Mouse (Mus musculus) midbrain, embryonic 14.5 days (tissue): ENCODE measurements around the gene Tfip11. TPM values are rescaled to one million over a fixed set of nuclear protein-coding genes. Genes with fewer than 3 reads are reported as not detected.

Source experiments
- ATAC-seq: fragments of 200-750 bp; cut with Nextera tagmentation; 2 replicates; pipeline ENCODE4 v1.8.0; 2017; ENCODE audit warnings: moderate number of reproducible peaks, moderate library complexity; ENCODE audit not compliant: low FRiP score, low TSS enrichment
- DNase-seq: peaks from one replicate; pipeline ENCODE4 v3.0.0-alpha.2; 2015
- H3K27ac ChIP-seq: fragments of 300-500 bp; sonication (generic); replicated peaks from 2 replicates; pipeline ENCODE4 v1.5.1; 2014; ENCODE audit warnings: mild to moderate bottlenecking, low read depth, low read length, moderate library complexity
- H3K27me3 ChIP-seq: fragments of 300-500 bp; sonication (generic); 2 replicates; pipeline ENCODE4 v1.6.1; 2014; ENCODE audit warnings: low read length, control low read depth, mixed read lengths; ENCODE audit not compliant: control insufficient read depth, insufficient read depth
- H3K36me3 ChIP-seq: fragments of 300-500 bp; sonication (generic); 2 replicates; pipeline ENCODE4 v1.6.1; 2014; ENCODE audit warnings: low read length, control low read depth; ENCODE audit not compliant: control insufficient read depth, insufficient read depth
- H3K4me1 ChIP-seq: fragments of 300-500 bp; sonication (generic); 2 replicates; pipeline ENCODE4 v1.6.1; 2014; ENCODE audit warnings: mild to moderate bottlenecking, antibody characterized with exemption, low read length, control low read depth; ENCODE audit not compliant: control insufficient read depth, insufficient read depth
- H3K4me2 ChIP-seq: fragments of 300-500 bp; sonication (generic); 2 replicates; pipeline ENCODE4 v1.6.1; 2014; ENCODE audit warnings: mild to moderate bottlenecking, low read length, moderate library complexity
- H3K4me3 ChIP-seq: fragments of 300-500 bp; sonication (generic); replicated peaks from 2 replicates; pipeline ENCODE4 v1.5.1; 2014; ENCODE audit warnings: low read depth, low read length
- H3K9ac ChIP-seq: fragments of 300-500 bp; sonication (generic); replicated peaks from 2 replicates; pipeline ENCODE4 v1.6.1; 2014; ENCODE audit warnings: mild to moderate bottlenecking, low read length, moderate library complexity
- H3K9me3 ChIP-seq: fragments of 300-500 bp; sonication (generic); 2 replicates; pipeline ENCODE4 v1.6.1; 2016; ENCODE audit warnings: low read length, control low read depth, mixed read lengths; ENCODE audit not compliant: control insufficient read depth
- WGBS: fragments of 180-500 bp; shearing (Covaris S2); extraction: QIAGEN DNeasy Blood & Tissue Kit; methylation state at CpG from one replicate; pipeline ENCODE4 v1.1.7; 2014; 5-methylcytosine and 5-hydroxymethylcytosine counted together
- polyA plus RNA-seq: library from polyadenylated mRNA; unstranded; fragments of >200 nt; fragmentation: Nextera tagmentation; extraction: Ambion mirVana; gene quantifications from 2 replicates; pipeline ENCODE4 v1.2.1, GENCODE M21; 2014

Gene Tfip11
- polyA plus RNA-seq, 1 experiment from 2014 or later, result 29.1 TPM

DNA sequence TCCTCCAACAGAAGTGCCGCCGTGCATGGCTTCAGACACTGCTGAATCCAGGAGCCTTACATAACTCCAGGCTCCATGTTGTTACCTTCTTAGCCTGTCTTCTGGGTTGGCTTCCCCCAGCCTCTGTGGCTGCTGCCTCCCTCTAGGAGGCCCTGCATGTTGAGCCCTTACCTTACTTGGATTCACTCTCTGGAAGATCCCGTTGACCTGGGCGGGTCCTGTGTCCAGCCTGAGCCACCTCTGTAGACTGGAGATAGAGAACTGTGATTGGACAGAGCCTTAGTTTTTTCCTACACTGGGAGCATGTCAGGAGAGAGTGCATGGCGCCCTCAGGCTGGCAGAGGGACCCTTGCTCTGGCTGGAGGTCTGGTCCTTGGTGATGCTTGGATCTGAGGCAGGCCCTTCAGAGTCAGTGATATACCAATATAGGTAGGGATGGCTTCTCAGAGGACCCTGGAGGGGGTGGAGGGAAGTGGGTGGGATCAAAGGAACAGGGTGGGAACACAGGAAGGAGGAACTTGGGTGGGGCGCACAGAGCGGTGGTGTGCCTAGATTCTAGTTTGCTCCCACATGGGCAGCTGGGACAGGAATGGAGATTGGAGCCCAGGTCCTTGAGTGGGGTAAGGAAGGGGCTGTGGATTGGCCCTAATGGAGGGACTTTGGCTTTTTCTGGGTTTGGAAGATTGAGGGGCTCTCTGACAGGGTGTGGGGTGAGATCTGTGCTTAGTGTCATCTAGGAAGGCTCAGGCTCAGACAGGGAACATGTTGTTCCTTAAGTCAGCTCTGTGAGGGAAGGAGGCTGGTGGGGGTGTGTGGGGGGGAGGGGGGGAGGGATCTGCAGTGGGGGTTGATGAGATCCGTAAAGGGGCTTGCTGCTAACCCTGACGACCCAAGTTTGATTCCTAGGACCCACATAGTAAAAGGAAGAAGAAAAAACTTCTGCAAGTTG is 37.7 kb upstream of the Tfip11 start:
- no peak overlapping the region for H3K9ac ChIP-seq
- no peaks in the 10 kb centered on the region for H3K27me3 ChIP-seq
- no peak overlapping the region for H3K27ac ChIP-seq
- no peaks in the 10 kb centered on the region for H3K9me3 ChIP-seq
- H3K36me3 ChIP-seq, result no peaks in the 10 kb centered on the region
- 87% methylated on average over 9 of the region's 9 CpGs for WGBS
- no peak overlapping the region for H3K4me3 ChIP-seq
- no peaks in the 10 kb centered on the region for H3K4me1 ChIP-seq
- ATAC-seq (no peak), DNase-seq (no peak)
- H3K4me2 ChIP-seq, result no peak overlapping the region

GRCm38 (mm10) chr5:112289236-112289635 is 36.9 kb upstream of the Tfip11 start:
- no peaks in the 10 kb centered on the region for H3K36me3 ChIP-seq
- 81% methylated on average over 8 of the region's 8 CpGs for WGBS
- no peak overlapping the region for H3K4me2 ChIP-seq
- no peak for DNase-seq
- no peaks in the 10 kb centered on the region for H3K4me1 ChIP-seq
- no peak overlapping the region for H3K27ac ChIP-seq
- H3K27me3 ChIP-seq, result no peaks in the 10 kb centered on the region
- no peaks in the 10 kb centered on the region for H3K9me3 ChIP-seq
- no peak overlapping the region for H3K9ac ChIP-seq
- no peak overlapping the region for H3K4me3 ChIP-seq
- ATAC-seq, result no peak

DNA sequence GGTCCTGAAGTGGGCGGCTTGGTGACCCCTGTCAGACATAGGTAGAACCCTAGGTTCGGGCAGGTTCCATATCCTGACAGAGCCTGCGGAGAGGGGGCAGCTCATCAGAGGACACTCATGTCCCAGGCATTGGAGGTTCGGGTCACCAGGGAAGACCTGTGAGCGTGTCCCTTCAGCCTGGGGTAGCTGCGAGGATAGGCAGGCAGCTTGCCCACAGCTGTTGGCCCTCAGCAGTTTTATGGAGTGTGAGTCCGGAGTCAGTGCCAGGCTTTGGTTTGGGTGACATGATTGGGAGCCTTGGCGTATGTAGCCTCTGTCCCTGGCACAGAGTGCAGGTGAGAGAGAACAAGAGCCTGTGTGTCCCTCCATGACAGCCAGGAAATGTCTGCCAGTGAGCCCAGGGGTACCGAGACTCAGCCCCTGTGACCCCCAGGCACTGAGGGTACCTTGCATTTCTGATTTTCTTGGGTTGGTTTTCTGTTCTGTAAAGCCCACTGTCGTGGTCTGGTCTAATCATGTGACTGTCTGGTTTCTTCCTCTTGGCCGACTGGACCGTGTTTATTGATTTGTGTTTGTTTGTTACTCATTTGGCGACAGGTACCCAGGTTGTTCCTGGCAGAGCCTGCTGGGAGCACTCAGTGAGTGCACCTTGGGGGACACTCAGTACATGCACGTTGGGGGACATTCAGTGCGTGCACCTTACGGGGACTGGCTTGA is 36.2 kb upstream of the Tfip11 start:
- no peak overlapping the region for H3K27ac ChIP-seq
- WGBS, result 89% methylated on average over 16 of the region's 16 CpGs
- H3K9ac ChIP-seq, result no peak overlapping the region
- H3K4me2 ChIP-seq, result no peak overlapping the region
- ATAC-seq, result no peak
- DNase-seq, result no peak
- H3K4me3 ChIP-seq, result no peak overlapping the region
- H3K9me3 ChIP-seq, result no peaks in the 10 kb centered on the region
- H3K4me1 ChIP-seq, result peaks cover 5% of the 10 kb centered on the region
- H3K27me3 ChIP-seq, result no peaks in the 10 kb centered on the region
- H3K36me3 ChIP-seq, result no peaks in the 10 kb centered on the region

DNA sequence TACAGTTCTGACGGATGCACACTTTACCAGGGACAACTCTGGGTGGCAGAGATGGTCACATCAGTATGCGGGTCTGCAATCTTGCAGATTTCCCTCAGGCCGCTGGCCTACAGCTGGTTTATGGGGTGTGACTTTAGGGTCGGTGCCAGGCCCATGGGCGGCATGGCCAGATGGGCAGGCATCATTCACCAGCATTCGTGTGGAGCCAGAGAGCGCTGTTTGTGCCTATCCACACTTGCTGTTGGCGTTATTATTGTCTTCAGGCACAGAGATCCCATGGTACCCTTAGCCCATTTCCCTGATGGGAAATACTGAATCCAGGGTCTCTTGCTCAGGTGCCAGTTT is 35.6 kb upstream of the Tfip11 start:
- ATAC-seq (no peak), DNase-seq (no peak)
- no peak overlapping the region for H3K27ac ChIP-seq
- H3K4me3 ChIP-seq, result no peak overlapping the region
- H3K27me3 ChIP-seq, result no peaks in the 10 kb centered on the region
- H3K4me1 ChIP-seq, result peaks cover 7% of the 10 kb centered on the region
- no peak overlapping the region for H3K4me2 ChIP-seq
- H3K9ac ChIP-seq, result no peak overlapping the region
- no peaks in the 10 kb centered on the region for H3K36me3 ChIP-seq
- no peaks in the 10 kb centered on the region for H3K9me3 ChIP-seq
- 92% methylated on average over 8 of the region's 8 CpGs for WGBS

DNA sequence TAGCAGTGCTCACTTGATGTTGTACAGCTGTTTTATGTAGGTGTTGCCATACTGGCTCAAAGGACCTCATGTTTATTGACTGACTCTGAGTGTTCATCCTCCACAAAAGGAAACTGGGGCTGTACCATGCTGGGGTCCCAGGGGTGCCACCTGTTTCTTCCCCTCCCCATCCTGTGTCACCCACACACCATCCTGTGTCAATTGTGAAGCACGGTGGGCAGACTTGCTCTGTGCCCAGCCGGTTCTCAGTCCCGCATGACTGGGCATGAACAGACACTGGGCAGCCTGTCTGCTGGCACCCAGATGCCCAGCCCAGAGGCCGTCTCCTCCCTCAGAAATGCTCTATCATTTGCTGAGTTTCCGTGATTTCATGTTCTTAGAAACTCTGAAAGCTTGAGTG is 34.3 kb upstream of the Tfip11 start:
- H3K27ac ChIP-seq, result no peak overlapping the region
- H3K9me3 ChIP-seq, result no peaks in the 10 kb centered on the region
- DNase-seq, result no peak
- H3K27me3 ChIP-seq, result no peaks in the 10 kb centered on the region
- WGBS, result 70% methylated on average over 5 of the region's 5 CpGs
- H3K4me1 ChIP-seq, result peaks cover 7% of the 10 kb centered on the region
- H3K36me3 ChIP-seq, result no peaks in the 10 kb centered on the region
- no peak overlapping the region for H3K4me2 ChIP-seq
- no peak overlapping the region for H3K4me3 ChIP-seq
- no peak overlapping the region for H3K9ac ChIP-seq
- ATAC-seq, result no peak

DNA sequence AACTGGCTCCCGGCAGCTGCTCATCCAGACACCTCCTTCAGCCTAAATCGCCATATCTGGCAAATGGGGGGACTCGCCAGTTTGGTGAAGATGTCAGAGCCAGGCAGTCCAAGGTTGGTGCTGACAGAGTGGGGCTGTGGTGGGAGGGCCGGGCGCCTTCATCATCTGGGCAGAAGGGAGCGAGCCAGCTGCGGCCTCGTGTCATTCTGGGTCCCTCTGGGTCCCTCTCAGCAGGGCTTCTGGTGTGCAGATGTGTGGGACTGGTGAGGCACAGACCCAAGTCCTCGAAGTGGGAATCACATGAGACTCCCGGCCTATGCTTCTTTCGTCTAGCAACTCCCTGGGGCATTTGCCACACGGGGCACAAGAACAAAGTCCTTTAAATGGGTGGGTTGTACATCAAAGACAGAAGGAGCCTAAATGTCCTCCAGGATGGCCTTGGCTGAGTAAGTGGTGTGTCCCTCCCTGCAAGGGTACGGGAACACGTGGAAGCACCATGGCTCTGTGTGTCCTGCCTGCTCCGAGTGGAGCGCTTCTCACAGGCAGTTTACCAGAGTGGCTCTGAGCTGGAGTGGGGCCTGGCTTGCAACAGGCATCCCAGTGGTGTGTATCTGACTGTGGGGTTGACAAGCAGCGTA is 33.7 kb upstream of the Tfip11 start:
- DNase-seq (no peak), ATAC-seq (no peak)
- Histone ChIP-seq H3K9me3 (no peaks in the 10 kb centered on the region), H3K4me1 (peaks cover 7% of the 10 kb centered on the region), H3K27me3 (no peaks in the 10 kb centered on the region), H3K27ac (no peak overlapping the region), H3K36me3 (no peaks in the 10 kb centered on the region), H3K9ac (no peak overlapping the region), H3K4me2 (no peak overlapping the region), H3K4me3 (no peak overlapping the region)
- 82% methylated on average over 17 of the region's 17 CpGs for WGBS

- no peak for DNase-seq
- peaks cover 7% of the 10 kb centered on the region for H3K4me1 ChIP-seq
- no peak for ATAC-seq
- H3K4me3 ChIP-seq, result no peak overlapping the region
- 91% methylated on average over 2 of the region's 2 CpGs for WGBS
- no peaks in the 10 kb centered on the region for H3K9me3 ChIP-seq
- H3K36me3 ChIP-seq, result no peaks in the 10 kb centered on the region
- no peak overlapping the region for H3K27ac ChIP-seq
- H3K4me2 ChIP-seq, result no peak overlapping the region
- no peak overlapping the region for H3K9ac ChIP-seq
- no peaks in the 10 kb centered on the region for H3K27me3 ChIP-seq
Observed at GRCm38 (mm10) chr5:112293800-112294199, 32.4 kb upstream of the Tfip11 start.

GRCm38 (mm10) chr5:112294696-112295095 is 31.5 kb upstream of the Tfip11 start:
- Histone ChIP-seq H3K4me3 (no peak overlapping the region), H3K9ac (no peak overlapping the region), H3K4me2 (no peak overlapping the region), H3K36me3 (no peaks in the 10 kb centered on the region), H3K4me1 (peaks cover 7% of the 10 kb centered on the region), H3K27ac (no peak overlapping the region), H3K27me3 (no peaks in the 10 kb centered on the region), H3K9me3 (no peaks in the 10 kb centered on the region)
- WGBS, result 71% methylated on average over 4 of the region's 4 CpGs
- ATAC-seq (no peak), DNase-seq (no peak)
